Mouse (Mus musculus) adrenal gland, adult 8-10 months (tissue): ENCODE measurements around the gene Batf3. TPM values are rescaled to one million over a fixed set of nuclear protein-coding genes. Genes with fewer than 3 reads are reported as not detected.

Experiments used
- DNase-seq: peaks from one replicate; pipeline ENCODE4 v3.0.0; 2022
- total RNA-seq, 4 experiments: library from RNA; stranded (reverse); gene quantifications; 2 replicates each; pipeline ENCODE4 v1.2.4; 2022

Batf3 gene
- 1 to 10 TPM in 3 of 4 experiments, under 1 TPM in 1; 0.64 to 5.4 (median 2.5) TPM for total RNA-seq

DNA sequence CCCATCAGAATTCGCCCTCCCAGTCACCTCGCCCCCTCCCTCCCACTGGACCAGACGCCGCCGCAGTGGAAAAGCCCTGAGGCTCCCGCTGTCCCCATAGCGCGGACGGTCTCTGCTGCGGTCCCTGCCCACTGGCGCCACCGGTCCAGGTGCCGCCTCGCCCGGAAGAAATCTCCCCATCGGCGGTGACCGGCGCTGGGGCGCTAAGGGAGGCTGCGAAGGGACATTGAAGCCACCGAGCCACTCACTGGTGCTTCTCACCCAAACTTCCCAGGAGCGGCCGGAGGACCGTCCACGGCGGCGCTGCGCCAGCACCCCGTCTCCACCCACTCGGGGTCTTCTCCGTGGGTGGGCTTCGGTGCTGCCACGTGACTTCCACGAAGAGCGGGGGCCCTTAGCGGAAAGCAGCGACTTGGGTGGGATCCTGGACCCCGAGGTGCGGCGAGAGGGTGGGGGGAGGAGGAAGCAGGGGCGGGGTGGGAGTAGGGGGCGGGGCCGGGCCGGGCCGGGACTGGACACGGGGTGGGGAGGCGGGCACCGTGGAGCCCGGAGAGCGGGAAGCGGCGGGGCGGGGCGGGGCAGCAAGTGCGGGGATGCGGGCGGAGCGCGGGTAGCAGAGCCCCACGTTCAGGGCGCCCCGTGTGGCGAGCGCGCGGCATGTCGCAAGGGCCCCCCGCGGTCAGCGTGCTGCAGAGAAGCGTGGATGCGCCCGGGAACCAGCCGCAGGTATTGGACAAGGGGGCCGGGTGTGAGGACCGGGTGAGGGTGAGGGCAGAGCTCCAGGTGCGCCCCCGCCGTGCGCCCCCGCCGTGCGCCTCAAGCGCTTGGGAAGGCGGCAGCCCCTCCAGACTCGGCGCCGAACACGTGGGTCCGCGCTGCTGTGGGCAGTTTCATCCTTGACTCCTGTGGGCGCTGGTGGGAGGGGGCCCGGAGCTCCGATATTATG lies at the start of gene Batf3:
Gene Batf3, plus strand, starts transcription at position 46 of the 946 bp plus-strand sequence.
- no peak for DNase-seq

DNA sequence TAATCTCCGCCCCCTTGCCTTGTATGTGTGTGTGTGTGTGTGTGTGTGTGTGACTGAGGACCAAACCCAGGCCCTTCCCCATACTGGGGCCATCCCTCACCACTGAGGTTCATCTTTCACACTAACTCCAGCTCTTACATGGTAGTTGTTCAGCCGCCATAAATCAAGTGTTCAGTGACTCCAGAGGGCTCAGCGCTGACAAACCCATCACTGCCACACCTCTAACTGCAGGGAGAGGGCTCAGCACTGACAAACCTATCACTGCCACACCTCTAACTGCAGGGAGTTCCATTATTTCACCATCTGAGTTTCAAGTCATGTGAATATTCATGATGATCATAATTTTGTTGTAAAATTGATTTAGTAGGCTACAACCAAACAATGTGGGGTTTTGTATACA lies 44.1 kb upstream of the Batf3 start:
- no peak for DNase-seq

DNA sequence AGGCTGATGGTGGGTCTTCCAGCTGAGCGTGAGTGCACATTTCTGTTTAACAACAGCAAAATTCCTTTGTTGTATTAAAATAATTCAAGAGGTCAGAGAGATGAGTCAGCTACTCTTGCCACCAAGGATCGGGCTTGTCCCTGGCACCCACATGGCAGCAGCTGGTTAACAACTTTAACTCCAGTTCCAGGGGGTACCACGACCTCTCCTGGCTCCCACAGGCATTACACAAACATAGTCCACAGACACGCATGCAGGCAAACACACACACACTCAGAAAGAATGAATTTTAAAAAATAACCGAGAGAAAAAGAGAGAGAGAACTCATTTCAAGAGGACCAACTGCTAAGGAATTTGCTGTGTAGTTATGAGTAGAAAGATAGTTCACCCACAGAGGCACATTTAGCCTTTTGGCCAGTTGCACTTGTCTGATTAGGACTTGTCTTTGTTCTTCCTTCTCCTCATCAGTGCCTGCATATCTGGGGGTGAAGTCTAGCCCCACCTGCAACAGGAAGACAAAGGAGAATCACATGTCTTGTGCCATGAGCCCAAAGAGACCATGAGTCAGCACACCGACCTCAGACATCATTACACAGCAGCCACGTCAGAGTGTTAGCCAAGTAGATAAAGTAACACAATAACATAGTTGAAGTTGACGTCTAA lies 42.6 kb upstream of the Batf3 start:
- no peak for DNase-seq

DNA sequence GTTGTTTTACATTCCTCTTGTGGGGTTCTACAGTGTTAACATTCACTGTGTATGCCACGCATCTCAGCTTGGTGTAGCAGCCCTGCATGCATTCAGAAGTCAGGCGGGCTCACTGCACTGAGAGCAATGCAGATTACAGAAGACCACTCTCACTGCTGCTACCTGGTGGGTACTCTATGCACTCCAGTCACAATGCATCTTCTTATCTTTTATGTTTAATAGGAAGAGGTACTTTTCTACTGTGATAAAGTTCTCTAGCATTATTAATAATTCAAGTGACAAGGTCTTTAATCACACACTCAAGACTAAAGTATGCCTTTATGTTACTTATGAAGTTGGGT lies 42.1 kb upstream of the Batf3 start:
- no peak for DNase-seq

DNA sequence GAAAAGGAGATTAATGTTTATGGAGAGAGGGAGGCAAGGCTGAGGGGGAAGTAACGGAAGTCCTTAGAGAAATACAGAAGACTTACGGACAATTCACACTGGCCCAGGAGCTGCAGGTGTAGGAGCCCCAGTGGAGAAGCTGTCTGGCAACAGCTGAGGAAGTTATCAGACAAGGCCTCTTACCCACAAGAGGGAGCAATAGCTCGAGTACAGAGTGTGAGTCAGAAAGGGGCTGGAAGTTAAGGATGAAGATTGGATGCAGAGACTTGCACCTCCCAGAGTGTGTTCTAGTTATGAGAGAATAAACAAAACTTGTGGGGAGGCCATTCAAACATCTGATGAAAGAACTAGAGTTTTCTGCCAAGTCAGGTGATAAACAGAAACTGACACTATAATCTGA lies 40.2 kb upstream of the Batf3 start:
- no peak for DNase-seq

DNA sequence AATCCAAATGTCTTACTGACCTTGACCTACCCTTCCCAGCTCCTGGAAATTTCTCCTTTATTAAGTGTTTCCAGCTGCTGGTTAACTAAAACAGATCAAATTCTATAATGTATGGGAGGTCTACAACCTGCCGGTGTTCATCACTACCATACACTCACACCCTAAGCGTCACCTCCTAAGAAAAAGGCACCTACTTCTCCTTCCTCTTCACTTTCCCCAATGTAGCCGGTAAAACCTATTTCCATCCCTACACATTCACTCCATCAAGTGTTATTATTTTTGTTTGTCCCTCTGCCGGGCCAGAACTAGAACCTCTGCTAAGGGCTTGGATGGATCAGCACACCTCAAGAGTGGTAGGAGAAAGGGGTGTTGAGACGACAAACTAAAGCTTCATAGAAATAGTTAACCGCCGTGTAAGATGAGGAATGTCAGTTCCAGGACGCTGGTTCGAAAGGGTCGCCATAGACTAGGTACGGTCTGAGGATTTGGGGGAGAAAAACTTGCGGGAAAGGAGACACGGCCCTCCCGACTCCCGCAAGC lies 35.3 kb upstream of the Batf3 start:
- no peak for DNase-seq

DNA sequence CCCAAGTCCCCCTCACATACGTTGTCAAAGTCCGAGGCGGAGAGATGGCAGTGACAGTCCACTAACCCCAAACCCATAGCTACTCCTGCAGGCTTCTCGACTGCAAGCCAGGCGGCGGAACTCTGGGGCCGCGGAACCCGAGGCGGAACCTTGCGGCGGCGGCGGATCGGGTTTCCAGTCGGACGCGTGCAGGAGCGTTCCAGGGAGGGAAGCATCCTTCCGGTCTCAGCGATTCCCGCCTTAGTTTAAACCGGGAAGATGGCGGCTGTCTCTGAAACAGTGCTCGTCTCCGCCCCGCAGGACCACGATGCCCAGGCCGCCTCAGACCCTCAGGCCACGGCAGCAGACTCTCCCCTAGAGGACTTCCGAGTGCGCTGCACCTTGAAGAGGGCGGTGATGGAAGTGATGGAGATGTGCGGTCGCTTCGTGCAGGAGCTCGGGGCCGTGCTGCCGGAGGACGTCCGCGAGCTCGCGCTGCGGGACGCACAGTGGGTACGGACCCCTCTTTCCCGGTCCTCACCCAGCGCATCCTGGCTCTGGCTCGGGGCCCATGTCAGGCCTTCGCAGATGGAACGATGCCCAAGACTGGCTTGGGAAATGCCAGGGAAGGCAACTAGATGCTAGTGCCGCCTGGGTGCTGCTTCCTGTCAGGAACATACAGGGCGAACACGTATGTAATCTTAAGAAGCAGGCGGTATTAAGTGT lies 34.7 kb upstream of the Batf3 start, which contains the start of the genes Tatdn3 and Nsl1:
Gene Tatdn3, minus strand, starts transcription at position 152 of the 705 bp plus-strand sequence.
Gene Nsl1, plus strand, starts transcription at position 232 of the 705 bp plus-strand sequence.
- peak; percentile 84 for DNase-seq

DNA sequence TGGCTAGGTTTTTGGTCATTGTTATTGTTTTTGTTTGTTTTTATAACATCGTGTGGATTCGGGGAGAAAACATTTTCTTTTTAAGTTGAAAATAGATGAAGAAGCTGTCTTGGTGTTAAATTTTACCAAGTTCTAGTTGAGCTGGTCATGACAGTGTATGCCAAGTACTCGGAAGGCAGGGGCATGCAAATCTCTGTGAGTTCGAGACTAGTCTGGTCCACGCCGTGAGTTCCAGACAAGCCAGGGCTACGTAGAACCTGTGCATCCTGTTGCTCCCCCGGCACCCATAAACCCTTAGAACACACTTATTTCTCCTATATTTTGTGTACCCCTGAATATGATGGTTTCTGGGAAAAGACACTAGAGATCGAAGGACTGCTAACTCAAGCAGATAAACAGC lies 33.9 kb upstream of the Batf3 start:
- no peak for DNase-seq

DNA sequence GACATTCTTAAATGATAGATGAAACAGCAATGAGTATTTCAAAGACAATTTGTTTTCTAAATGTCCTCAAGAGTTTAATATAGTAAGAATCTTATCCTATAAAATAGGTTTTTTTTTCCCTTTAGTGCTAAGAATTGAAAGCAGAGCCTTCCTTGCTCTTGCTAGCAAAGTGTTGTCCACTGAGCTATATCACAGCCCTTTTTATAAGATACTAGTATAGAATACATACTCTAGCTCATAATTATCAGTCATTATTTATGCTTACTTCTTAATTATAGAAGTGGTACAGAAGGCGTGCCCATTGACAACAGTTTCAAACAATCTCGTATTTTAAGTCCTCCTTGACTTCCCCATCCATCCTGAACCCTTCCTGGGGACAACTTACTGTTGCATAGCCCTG lies 33.1 kb upstream of the Batf3 start:
- DNase-seq, result no peak

DNA sequence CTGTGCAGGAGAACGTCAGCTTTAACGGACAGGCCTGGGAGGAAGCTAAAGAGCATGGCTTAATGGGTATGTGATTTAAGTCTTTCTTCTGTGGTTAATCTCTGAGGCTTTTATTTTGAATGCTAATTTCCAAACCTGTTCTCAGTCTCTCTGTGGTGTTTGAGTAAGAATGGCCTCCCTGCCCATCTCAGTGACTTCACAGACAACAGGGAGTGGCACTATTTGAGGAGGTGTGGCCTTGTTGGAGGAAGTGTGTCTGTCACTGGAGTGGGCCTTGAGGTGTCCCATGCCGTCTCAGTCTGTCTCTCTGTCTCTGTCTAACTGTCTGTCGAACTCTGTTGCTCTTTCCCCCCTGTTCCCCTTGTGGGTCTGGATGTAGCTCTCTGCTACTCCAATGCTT lies 32.5 kb upstream of the Batf3 start:
- no peak for DNase-seq

DNA sequence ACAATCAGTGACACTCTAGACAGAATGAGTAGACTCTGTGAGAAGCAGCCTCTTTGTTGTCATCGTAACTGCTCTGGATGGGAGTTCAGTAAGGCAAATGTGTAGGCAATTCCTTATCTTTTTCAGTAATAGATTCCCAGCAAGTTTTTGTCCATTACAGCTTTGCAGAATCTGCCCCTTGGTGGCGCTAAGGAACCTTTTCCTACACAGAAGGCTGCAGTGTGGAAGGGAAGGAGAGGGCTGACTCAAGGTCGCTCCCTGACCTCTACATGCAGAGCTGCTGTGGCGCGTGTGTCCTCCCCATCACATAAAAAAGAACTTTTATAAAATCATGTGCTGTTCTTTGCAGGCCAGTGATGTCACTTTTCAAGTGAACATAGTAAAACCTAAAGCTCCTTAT lies 29.3 kb upstream of the Batf3 start:
- DNase-seq, result no peak

DNA sequence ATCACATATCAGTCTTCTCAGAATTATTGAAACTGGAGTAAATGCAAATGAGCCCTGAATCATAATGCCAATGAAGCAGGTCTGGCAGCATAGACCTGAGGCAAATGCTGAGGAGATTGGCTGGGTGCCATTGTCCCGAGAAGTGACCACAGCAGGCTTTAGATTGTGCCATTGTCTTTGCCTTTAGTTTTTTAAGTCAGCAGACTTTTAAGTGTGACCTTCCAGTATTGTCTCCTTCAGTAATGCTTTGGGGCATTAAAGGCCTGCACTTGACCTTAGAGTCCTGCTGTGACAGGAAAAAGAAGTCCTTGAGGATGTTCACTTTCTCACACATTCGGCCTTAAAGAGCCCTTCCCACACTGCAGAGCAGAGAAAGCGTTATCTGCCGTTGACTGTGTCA lies 27.4 kb upstream of the Batf3 start:
- DNase-seq, result no peak

DNA sequence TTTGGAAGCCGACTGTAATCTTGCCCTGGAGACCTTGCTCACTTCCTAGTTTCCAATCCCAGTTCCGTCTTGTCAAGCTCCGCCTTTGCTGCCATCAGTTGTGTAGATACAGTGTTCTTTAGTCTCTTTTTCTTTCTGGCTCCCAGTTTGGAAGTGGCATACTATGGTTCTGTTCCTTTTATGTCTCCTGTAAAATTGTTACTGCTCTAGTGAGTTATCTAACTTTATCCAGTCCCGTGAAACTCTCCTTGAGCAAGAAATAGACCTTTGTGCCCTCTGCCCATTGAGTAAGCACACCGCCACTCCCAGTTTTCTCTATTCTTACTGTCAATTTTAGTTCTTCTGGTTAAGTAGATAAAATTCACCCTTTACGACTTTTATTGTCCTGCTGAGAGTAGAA lies 26.0 kb upstream of the Batf3 start:
- DNase-seq, result no peak

DNA sequence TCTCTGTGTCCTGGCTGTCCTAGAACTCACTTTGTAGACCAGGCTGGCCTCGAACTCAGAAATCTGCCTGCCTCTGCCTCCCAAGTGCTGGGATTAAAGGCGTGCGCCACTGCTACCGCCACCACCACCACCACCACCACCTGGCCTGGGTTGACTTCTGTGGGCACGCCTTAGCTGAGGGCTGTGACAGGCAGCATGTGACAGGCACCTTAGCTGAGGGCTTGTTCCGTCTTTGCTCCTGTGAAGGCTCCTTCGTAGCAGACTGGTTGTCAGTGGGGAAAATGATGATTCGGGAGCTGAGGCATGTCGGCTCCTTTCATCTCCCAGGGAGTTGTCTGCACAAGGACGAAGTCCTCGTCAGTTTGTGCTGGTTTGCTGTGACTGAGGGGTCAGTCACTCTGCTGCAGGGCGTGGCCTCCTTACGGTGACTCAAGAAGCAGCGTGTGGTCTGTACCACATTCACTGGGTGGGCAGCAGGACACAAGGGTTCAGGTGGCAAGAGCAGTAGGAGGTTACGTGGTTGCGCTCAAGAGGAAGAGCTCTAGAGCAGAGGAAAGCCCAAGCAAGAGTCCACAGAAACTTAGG lies 25.2 kb upstream of the Batf3 start:
- DNase-seq, result peak; percentile 35

DNA sequence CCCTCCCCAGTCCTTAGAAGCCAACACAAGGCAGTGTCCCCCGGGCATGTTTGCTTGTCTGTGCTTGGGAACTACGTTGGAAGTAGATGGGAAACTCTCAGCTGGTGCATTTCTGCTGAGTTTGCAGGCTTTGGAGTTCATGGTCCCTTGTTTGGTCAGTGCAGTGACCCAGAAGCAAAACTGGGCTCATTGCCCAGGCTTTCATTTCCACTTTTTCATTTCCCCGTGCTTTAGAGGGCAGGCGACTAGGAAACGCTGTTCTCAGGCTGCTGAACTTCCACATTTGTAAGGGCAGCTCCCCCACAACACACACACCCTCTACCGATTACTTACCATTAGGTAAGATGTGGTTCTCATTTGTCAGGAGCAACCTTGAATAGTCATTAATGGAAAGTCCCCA lies 24.6 kb upstream of the Batf3 start:
- DNase-seq, result peak; percentile 59

DNA sequence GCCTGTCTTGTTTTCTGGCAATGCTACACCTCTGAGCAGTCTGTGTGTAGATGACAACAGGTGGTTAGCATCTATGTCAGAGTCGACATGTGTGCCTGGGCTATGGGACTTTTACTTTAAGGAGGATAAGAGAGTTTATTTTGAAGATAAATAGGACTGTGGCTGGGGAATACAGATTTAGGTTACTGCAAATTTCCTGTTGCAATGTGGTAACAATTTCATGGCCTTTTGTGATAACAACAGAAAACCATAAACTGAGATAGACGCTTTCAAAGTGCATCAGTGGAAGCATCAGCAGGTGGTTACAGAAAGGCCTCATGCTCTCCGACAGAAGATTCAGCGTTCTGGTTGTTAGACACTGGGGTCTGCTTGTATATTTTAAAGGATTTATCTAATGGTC lies 24.2 kb upstream of the Batf3 start:
- DNase-seq, result no peak

DNA sequence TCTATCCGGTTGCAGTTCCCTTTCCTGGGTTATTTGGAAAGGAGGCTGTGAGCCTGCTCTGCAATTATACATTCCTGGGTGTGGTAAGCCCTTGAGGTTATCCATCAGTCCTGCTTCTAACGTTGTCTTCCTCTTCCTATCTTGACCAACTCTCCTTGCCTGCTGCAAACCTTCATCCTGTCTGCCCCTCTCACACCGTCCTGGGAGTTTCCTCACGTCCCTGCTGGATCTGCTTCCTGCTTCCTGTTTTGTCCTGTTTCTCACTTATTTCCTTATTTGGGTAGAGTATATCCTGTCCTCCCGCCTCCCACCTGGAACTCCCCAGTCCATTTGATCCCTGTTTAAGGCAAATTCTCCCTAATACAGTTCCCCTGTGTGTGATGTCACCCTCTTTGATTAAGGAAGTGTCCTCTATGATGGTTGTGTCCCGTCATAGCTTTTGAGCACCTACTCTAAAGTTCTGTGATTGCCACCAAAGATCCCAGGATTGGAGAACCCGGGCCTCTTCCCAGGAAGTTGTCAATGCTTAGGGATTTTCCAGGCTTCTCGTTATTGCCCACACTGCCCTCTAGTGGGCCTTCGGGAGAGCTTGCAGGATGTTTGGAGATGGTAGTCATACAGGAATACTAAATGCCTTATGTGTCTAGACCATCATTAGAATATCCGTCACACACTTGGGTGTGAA lies 22.3 kb upstream of the Batf3 start:
- DNase-seq, result no peak

DNA sequence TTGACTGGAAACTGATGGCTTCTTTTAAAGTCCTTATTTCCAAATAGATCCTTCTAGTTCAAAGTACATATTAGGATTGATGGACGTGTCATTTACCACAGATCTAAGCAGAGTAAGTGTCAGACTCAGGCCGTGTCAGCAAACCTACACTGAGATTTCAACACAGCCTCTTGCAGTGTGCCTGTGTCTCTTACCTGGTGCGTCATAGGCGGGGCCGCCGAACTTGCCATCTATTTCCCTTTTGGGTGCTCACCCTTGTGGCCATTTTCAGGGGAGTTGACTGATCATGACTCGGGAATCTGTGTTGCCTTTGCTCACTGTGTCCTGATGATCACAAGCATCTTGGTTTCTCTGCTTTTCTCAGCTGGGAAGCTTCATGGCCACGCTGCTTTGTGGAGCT lies 14.4 kb upstream of the Batf3 start:
- no peak for DNase-seq

DNA sequence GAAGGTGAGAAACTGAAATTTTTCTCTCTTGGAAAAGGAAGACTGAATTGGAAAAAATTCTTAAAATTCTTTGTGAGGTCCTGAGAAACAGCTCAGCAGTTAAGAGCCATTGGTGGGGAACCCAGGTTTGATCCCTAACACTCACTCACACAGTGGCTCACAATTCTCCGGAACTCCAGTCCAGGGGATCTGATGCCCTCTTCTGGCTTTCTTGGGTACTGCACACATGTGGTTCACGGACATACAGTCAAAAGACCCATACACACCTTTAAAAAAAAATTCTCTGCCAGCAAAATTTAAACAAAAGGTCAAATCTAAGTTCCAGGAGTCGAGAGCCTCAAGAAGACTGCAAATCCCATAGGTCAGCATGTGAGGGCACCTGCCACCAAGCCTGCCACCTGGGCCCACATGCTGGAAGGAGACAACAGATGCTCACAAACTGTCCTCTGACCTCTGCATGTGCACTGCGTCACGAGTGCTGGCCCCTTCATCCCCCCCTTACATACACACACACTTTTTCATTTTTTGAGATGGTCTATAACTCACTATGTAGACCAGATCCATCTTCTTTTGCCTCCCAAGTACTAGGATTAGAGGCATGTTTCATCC lies 12.6 kb upstream of the Batf3 start:
- no peak for DNase-seq

DNA sequence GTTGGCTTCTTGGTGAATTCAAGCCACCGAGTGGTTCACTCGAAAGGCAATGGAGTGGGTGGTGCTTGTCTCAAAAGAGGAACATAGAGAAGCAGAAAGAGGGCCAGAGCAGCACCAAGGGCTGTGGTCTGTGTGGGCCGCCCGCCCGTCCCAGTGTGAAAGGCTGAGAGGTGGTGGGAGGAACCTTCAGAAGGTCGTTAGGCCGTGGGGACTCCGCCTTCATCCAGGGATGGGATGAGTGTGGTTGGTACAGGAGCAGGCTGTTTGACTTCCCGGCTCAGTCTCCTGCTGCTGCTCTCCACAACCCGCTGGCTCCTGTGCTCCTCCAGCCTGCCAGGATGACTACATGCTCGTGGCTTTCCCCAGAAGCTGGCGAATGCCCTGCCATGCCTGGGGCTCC lies 12.1 kb upstream of the Batf3 start:
- no peak for DNase-seq

DNA sequence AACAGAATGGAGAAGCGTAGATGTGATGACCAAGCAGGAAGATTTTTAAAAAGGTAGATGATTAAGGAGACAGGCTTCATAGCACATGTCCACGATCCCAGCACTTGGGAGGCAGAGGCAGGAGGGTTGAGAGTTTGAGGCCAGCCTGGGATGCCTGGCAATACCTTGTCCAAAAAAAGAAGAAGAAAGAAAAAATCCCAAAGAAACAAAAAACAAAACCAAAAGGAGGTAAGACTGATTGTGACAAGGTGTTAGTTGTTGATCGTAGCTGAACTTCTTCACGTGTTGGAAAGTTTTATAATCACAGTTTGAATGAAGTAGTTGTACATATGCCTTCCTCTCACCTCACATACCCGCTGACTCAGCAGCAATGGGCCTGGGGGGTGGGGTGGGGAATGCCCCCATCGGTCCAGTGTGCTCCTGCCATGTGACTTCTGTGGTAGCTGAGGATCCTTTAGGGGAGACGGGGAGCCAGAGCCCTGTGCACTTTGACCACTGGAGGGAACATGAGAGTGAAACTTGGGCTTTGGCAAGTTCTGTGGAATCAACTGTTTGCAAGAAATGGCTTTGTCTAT lies 11.3 kb upstream of the Batf3 start:
- DNase-seq, result no peak
